Mouse (Mus musculus) liver, embryonic 12.5 days (tissue): ENCODE measurements around the gene Slc36a1. TPM values are rescaled to one million over a fixed set of nuclear protein-coding genes. Genes with fewer than 3 reads are reported as not detected.
A peak's percentile ranks its signal among the peaks of the same experiment; 100 is the strongest.

ENCODE experiments used
- ATAC-seq: fragments of 200-750 bp; cut with Nextera tagmentation; 2 replicates; pipeline ENCODE4 v1.8.0; 2017; ENCODE audit warnings: moderate number of reproducible peaks, mild to moderate bottlenecking, moderate library complexity
- H3K27ac ChIP-seq: fragments of 300-500 bp; sonication (generic); 2 replicates; pipeline ENCODE4 v1.5.1; 2016; ENCODE audit warnings: mild to moderate bottlenecking
- H3K27me3 ChIP-seq: fragments of 300-500 bp; sonication (generic); replicated peaks from 2 replicates; pipeline ENCODE4 v1.6.1; 2016; ENCODE audit warnings: mild to moderate bottlenecking, moderate library complexity
- H3K36me3 ChIP-seq: fragments of 300-500 bp; sonication (generic); 2 replicates; pipeline ENCODE4 v1.6.1; 2016; ENCODE audit warnings: mild to moderate bottlenecking, moderate library complexity
- H3K4me1 ChIP-seq: fragments of 300-500 bp; sonication (generic); 2 replicates; pipeline ENCODE4 v1.6.1; 2016
- H3K4me2 ChIP-seq: fragments of 300-500 bp; sonication (generic); 2 replicates; pipeline ENCODE4 v1.6.1; 2016; ENCODE audit warnings: mild to moderate bottlenecking, moderate library complexity
- H3K4me3 ChIP-seq: fragments of 300-500 bp; sonication (generic); 2 replicates; pipeline ENCODE4 v1.5.1; 2016; ENCODE audit warnings: mild to moderate bottlenecking, moderate library complexity
- H3K9ac ChIP-seq: fragments of 300-500 bp; sonication (generic); 2 replicates; pipeline ENCODE4 v1.6.1; 2016; ENCODE audit warnings: mild to moderate bottlenecking, moderate library complexity
- H3K9me3 ChIP-seq: fragments of 300-500 bp; sonication (generic); replicated peaks from 2 replicates; pipeline ENCODE4 v1.6.1; 2016; ENCODE audit warnings: mild to moderate bottlenecking, moderate library complexity
- WGBS: fragments of 180-500 bp; shearing (Covaris S2); methylation state at CpG from one replicate; pipeline ENCODE4 v1.1.7; 2016; ENCODE audit not compliant: insufficient replicate concordance; 5-methylcytosine and 5-hydroxymethylcytosine counted together
- polyA plus RNA-seq: library from polyadenylated mRNA; unstranded; fragments of >200 nt; fragmentation: Nextera tagmentation; extraction: Ambion mirVana; gene quantifications from 2 replicates; pipeline ENCODE4 v1.2.1, GENCODE M21; 2016

Slc36a1 gene
- polyA plus RNA-seq, 1 experiment from 2014 or later, result 1.5 TPM

GRCm38 (mm10) chr11:55209626-55210353 is 5.6 kb downstream of the Slc36a1 start:
- H3K4me2 ChIP-seq, result peak overlapping the region; percentile 10; the same call in 1 of the 2 replicates
- ATAC-seq, result no peak; the same call in 1 of the 2 replicates
- H3K4me3 ChIP-seq, result no peak overlapping the region
- peaks cover 14% of the 10 kb centered on the region for H3K36me3 ChIP-seq
- H3K4me1 ChIP-seq, result peaks cover 67% of the 10 kb centered on the region
- no peaks in the 10 kb centered on the region for H3K9me3 ChIP-seq
- WGBS, result 69% methylated on average over 6 of the region's 6 CpGs
- H3K27ac ChIP-seq, result no peak overlapping the region
- no peak overlapping the region for H3K9ac ChIP-seq
- H3K27me3 ChIP-seq, result no peaks in the 10 kb centered on the region

- Histone ChIP-seq H3K27me3 (no peaks in the 10 kb centered on the region), H3K4me1 (peaks cover 72% of the 10 kb centered on the region), H3K4me3 (no peak overlapping the region), H3K36me3 (peaks cover 25% of the 10 kb centered on the region), H3K4me2 (no peak overlapping the region), H3K9ac (no peak overlapping the region), H3K9me3 (no peaks in the 10 kb centered on the region), H3K27ac (no peak overlapping the region)
- 82% methylated on average over 4 of the region's 4 CpGs for WGBS
- ATAC-seq, result no peak
Measured at GRCm38 (mm10) chr11:55213518-55213917, 9.4 kb downstream of the Slc36a1 start.

GRCm38 (mm10) chr11:55214161-55214560 is 10.0 kb downstream of the Slc36a1 start:
- no peak for ATAC-seq
- H3K4me1 ChIP-seq, result peaks cover 71% of the 10 kb centered on the region
- H3K27me3 ChIP-seq, result no peaks in the 10 kb centered on the region
- H3K4me3 ChIP-seq, result no peak overlapping the region
- no peak overlapping the region for H3K4me2 ChIP-seq
- 85% methylated on average over 5 of the region's 5 CpGs for WGBS
- H3K9ac ChIP-seq, result no peak overlapping the region
- no peaks in the 10 kb centered on the region for H3K9me3 ChIP-seq
- H3K36me3 ChIP-seq, result peaks cover 29% of the 10 kb centered on the region
- no peak overlapping the region for H3K27ac ChIP-seq

- Histone ChIP-seq H3K9me3 (no peaks in the 10 kb centered on the region), H3K4me2 (no peak overlapping the region), H3K27ac (no peak overlapping the region), H3K4me1 (peaks cover 65% of the 10 kb centered on the region), H3K9ac (no peak overlapping the region), H3K36me3 (peaks cover 36% of the 10 kb centered on the region), H3K4me3 (no peak overlapping the region), H3K27me3 (no peaks in the 10 kb centered on the region)
- no peak for ATAC-seq
- WGBS, result 48% methylated on average over 3 of the region's 3 CpGs
Measured at GRCm38 (mm10) chr11:55214978-55215377, 10.8 kb downstream of the Slc36a1 start.

GRCm38 (mm10) chr11:55216061-55216460 is 11.9 kb downstream of the Slc36a1 start:
- peaks cover 56% of the 10 kb centered on the region for H3K4me1 ChIP-seq
- H3K36me3 ChIP-seq, result peaks cover 46% of the 10 kb centered on the region
- H3K4me3 ChIP-seq, result no peak overlapping the region
- no peak overlapping the region for H3K9ac ChIP-seq
- WGBS, result 78% methylated on average over 3 of the region's 4 CpGs
- H3K27me3 ChIP-seq, result no peaks in the 10 kb centered on the region
- no peak for ATAC-seq
- H3K4me2 ChIP-seq, result no peak overlapping the region
- H3K27ac ChIP-seq, result no peak overlapping the region
- no peaks in the 10 kb centered on the region for H3K9me3 ChIP-seq

GRCm38 (mm10) chr11:55216830-55217229 is 12.7 kb downstream of the Slc36a1 start:
- ATAC-seq, result no peak
- no peak overlapping the region for H3K4me3 ChIP-seq
- H3K27ac ChIP-seq, result peak overlapping the region; percentile 37; the same call in 1 of the 2 replicates
- H3K4me1 ChIP-seq, result peaks cover 48% of the 10 kb centered on the region
- no peak overlapping the region for H3K4me2 ChIP-seq
- no peaks in the 10 kb centered on the region for H3K9me3 ChIP-seq
- no peak overlapping the region for H3K9ac ChIP-seq
- WGBS, result 82% methylated on average over 13 of the region's 13 CpGs
- no peaks in the 10 kb centered on the region for H3K27me3 ChIP-seq
- H3K36me3 ChIP-seq, result peaks cover 53% of the 10 kb centered on the region

- WGBS, result 68% methylated on average over 4 of the region's 4 CpGs
Measured at GRCm38 (mm10) chr11:55217418-55217817, 13.3 kb downstream of the Slc36a1 start.

GRCm38 (mm10) chr11:55217880-55218279 is 13.7 kb downstream of the Slc36a1 start:
- H3K4me2 ChIP-seq, result no peak overlapping the region
- WGBS, result 88% methylated on average over 7 of the region's 7 CpGs
- H3K27me3 ChIP-seq, result no peaks in the 10 kb centered on the region
- peaks cover 52% of the 10 kb centered on the region for H3K36me3 ChIP-seq
- ATAC-seq, result no peak
- no peak overlapping the region for H3K9ac ChIP-seq
- H3K9me3 ChIP-seq, result no peaks in the 10 kb centered on the region
- H3K4me1 ChIP-seq, result peaks cover 40% of the 10 kb centered on the region
- peak overlapping the region; percentile 53; the same call in 1 of the 2 replicates for H3K27ac ChIP-seq
- H3K4me3 ChIP-seq, result no peak overlapping the region

More at GRCm38 (mm10) chr11:55217418-55217817, 13.3 kb downstream of the Slc36a1 start:
- Histone ChIP-seq H3K9me3 (no peaks in the 10 kb centered on the region), H3K36me3 (peaks cover 55% of the 10 kb centered on the region), H3K27me3 (no peaks in the 10 kb centered on the region), H3K4me1 (peaks cover 43% of the 10 kb centered on the region), H3K4me2 (no peak overlapping the region), H3K9ac (no peak overlapping the region), H3K4me3 (no peak overlapping the region), H3K27ac (peak overlapping the region; percentile 37; the same call in 1 of the 2 replicates)
- ATAC-seq, result peak; percentile 62

GRCm38 (mm10) chr11:55218473-55218872 is 14.3 kb downstream of the Slc36a1 start:
- WGBS, result 68% methylated on average over 3 of the region's 3 CpGs
- Histone ChIP-seq H3K4me1 (peaks cover 38% of the 10 kb centered on the region), H3K27ac (no peak overlapping the region), H3K4me3 (no peak overlapping the region), H3K27me3 (no peaks in the 10 kb centered on the region), H3K9ac (no peak overlapping the region), H3K4me2 (no peak overlapping the region), H3K36me3 (peaks cover 58% of the 10 kb centered on the region), H3K9me3 (no peaks in the 10 kb centered on the region)
- no peak for ATAC-seq

- peaks cover 14% of the 10 kb centered on the region for H3K4me1 ChIP-seq
- ATAC-seq, result no peak
- H3K36me3 ChIP-seq, result peaks cover 71% of the 10 kb centered on the region
- no peak overlapping the region for H3K4me3 ChIP-seq
- 75% methylated on average over 7 of the region's 7 CpGs for WGBS
- H3K27me3 ChIP-seq, result no peaks in the 10 kb centered on the region
- H3K9ac ChIP-seq, result no peak overlapping the region
- H3K9me3 ChIP-seq, result no peaks in the 10 kb centered on the region
- H3K27ac ChIP-seq, result no peak overlapping the region
- no peak overlapping the region for H3K4me2 ChIP-seq
Measured at GRCm38 (mm10) chr11:55221306-55221705, 17.2 kb downstream of the Slc36a1 start.

- Histone ChIP-seq H3K9ac (no peak overlapping the region), H3K4me2 (no peak overlapping the region), H3K27me3 (no peaks in the 10 kb centered on the region), H3K4me3 (no peak overlapping the region), H3K4me1 (0 out of 2 replicates have a peak, but pooled peaks cover 3% of the 10 kb centered on the region), H3K36me3 (peaks cover 58% of the 10 kb centered on the region), H3K27ac (no peak overlapping the region), H3K9me3 (no peaks in the 10 kb centered on the region)
- 52% methylated on average over 6 of the region's 6 CpGs for WGBS
- no peak for ATAC-seq
Measured at GRCm38 (mm10) chr11:55231034-55231433, 26.9 kb downstream of the Slc36a1 start.

- ATAC-seq, result no peak
- Histone ChIP-seq H3K27ac (no peak overlapping the region), H3K27me3 (no peaks in the 10 kb centered on the region), H3K4me2 (no peak overlapping the region), H3K9me3 (no peaks in the 10 kb centered on the region), H3K4me3 (no peak overlapping the region), H3K9ac (no peak overlapping the region), H3K4me1 (no peaks in the 10 kb centered on the region), H3K36me3 (peaks cover 37% of the 10 kb centered on the region)
- WGBS, result 78% methylated on average over 7 of the region's 7 CpGs
Measured at GRCm38 (mm10) chr11:55234288-55234687, 30.1 kb downstream of the Slc36a1 start.
